Mouse (Mus musculus) CD4-positive, CD25-positive, alpha-beta regulatory T cell, adult 4 months (primary cell): ENCODE measurements around the gene Nhsl1. TPM values are rescaled to one million over a fixed set of nuclear protein-coding genes. Genes with fewer than 3 reads are reported as not detected.
"Not testable (repeated sequence)": the region's sequence is repeated elsewhere in the genome, so short reads cannot be mapped to it uniquely, and the experiment has no call there.

Experiments used
- ATAC-seq: one replicate; pipeline ENCODE4 v1.8.0; 2017
- polyA plus RNA-seq, 2 experiments: library from polyadenylated mRNA; unstranded; fragments of 100-300 nt; shearing (Covaris generic); gene quantifications; one replicate each; pipeline ENCODE4 v1.2.1; 2017

The Nhsl1 gene
- polyA plus RNA-seq, 2 experiments from 2014 or later = 1.5 to 2.2 TPM

DNA sequence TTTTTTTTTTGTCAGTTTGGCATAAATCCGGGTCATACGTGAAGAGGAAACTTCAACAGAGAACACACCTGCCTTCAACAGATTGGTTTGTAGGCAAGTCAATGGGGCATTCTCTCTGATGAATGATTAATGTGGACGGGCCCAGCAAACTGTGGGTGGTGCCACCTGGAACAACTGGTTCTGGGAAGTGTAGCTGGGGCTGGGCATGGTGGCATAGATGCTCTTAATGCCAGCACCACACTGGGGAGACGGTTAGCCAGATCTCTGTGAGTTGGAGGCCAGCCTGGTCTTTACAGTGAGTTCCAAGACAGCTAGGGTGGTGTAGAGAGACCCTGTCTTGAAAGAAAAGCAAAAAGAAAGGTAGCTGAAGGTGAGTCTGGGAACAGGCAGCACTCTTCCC lies 228.6 kb downstream of the Nhsl1 start:
- ATAC-seq = no peak

DNA sequence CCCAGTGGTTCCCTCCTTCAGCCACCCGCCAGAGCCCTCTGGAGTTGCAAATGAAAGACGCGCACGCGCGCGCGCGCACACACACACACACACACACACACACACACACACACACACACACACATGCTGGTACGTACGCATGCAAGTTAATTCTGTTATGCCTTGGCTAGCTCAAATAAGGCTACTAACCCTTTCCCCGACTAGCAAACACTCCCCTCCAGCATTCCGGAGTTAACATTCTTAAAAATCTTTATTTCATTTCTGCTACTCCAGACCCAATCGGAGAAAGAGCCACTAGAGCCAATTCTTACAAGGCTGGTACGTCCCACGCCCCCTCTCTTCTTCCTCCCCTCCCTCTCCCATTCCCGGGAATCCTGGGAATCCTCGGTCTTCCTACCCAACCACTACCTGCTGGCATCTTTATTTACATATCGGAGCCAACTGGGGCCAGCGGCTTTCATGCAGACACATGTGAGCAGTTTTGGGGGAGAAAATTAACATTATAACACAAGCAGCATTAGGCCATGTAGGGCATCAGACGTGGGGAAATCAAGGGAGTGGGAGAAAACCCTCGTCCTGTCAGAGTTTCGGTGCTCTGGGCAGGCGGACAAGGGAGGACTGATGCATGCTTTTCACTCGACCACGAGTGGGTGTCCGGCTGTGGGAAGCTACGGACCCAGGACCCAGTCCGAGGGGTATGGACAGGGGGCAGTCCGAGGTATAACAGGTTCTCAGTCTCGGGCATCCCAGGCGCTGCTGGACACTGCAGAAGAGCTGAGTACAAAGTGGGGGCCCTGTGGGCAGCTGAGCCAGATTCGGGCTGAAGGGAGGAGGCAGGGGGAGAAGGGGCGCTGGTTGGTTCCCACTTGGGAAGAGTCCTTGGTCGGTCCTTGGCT lies 230.8 kb downstream of the Nhsl1 start:
- ATAC-seq = no peak

DNA sequence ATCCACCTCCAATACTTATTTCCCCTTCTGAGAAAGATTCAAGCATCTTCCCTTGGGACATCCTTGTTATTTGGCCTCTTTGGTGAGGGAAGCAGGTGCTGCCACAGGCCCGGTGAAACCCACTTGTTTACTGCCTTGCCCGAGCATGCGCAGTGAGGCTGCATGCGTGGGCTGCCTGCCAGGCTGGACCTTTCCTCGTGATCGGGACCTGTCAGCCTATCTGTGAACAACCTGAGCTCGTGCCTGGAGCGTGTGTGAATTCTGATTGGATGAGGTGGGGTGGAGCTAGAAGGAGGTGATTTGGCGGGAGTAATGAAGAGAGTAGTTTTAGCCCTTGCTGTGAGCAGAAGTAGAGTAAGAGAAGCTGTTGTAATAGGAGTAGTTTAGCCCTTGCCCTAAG lies 240.3 kb downstream of the Nhsl1 start:
- not testable (repeated sequence) for ATAC-seq

DNA sequence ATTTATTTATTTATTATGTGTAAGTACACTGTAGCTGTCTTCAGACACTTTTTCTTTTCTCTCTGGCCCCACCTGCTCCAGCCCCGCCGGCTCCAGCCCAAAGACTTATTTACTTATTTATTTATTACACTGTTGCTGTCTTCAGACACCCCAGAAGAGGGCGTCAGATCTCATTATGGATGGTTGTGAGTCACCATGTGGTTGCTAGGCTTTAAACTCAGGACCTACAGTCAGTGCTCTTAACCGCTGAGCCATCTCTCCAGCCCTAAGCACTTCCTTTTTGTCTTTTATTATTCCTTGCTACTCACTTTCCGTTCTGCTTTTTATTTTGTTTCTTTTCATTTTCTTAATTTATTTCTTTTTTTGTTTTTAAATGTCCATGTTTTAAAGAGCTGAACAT lies 242.7 kb downstream of the Nhsl1 start:
- no peak for ATAC-seq

DNA sequence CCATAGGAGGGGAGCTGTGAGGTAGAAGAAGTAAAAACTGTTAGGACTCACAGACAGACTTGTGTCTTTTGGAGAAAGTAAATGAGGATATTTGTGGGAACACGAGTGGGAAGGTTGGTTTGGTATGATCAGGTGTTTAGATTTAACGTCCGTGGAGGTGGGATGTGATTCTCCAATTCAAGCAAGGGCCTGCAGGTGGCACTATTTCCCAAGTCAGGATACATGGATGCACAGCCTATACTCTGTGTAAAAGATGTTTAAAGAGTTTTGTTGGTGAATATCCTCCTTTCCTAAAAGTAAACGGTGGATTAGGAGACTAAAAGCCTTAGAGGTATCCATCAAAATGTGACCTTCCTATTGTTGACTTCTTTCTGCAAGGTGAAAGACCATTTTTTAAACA lies 244.2 kb downstream of the Nhsl1 start:
- ATAC-seq = no peak

DNA sequence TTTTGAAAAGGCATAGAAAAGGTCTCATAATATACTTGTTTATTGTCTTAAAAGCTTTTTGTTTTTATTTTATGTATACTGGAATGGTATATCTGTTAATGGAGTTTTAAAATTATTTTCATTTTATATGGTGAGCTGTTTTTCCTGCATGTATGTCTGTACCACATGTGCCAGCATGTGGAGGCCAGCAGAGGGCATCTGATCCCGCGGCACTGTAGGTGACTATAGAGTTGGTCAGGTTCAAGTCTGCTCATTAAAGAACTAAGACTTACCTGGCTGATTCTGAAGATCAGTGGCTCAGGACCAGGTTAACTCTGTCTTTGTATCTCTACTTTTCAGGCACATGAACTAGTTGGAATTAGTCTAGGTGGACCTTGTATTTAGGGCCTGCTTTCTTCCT lies 253.8 kb downstream of the Nhsl1 start:
- ATAC-seq = no peak

Other genes with a start within 250 kb of the Nhsl1 start
- 1 to 10 TPM; 1.2 to 1.7 TPM for gene Ect2l, start 108.1 kb upstream of the Nhsl1 start, polyA plus RNA-seq
- gene Ccdc28a, start 84.0 kb upstream of the Nhsl1 start, polyA plus RNA-seq = 10 to 100 TPM; 42.8 to 50.3 TPM
- gene Hebp2, start 227.1 kb downstream of the Nhsl1 start, polyA plus RNA-seq = not detected